Mouse (Mus musculus) heart, adult 9 months (tissue): ENCODE results near the gene Sept6.

ENCODE experiments used
- DNase-seq, 2 experiments: peaks; one replicate each; pipeline ENCODE4 v3.0.0; 2022; ENCODE audit warnings: low spot score in 2 of 2

Gene Sept6

DNA sequence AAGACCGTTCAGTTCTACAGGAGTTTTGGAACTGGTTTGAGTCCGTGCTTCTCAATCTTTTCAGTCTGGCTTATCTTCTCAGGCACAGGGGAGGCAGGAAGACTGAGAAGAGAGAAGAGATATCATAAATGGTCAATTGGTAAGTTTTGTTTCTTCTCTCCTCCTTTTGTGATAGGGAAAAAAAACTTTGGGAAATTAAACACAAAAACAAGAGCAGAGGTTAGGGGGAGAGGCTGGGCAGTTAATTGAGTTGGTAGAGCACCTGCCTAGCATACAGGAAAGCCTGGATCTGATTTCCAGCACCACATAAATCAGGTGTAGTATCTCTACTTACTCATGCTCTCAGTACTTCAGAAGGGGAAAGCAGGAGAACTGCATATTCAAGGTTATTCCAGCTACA lies at the start of gene Sept6:
TSS of gene Sept6 (minus strand) at position 101 of the 400 bp plus-strand sequence.
- no peak for DNase-seq

DNA sequence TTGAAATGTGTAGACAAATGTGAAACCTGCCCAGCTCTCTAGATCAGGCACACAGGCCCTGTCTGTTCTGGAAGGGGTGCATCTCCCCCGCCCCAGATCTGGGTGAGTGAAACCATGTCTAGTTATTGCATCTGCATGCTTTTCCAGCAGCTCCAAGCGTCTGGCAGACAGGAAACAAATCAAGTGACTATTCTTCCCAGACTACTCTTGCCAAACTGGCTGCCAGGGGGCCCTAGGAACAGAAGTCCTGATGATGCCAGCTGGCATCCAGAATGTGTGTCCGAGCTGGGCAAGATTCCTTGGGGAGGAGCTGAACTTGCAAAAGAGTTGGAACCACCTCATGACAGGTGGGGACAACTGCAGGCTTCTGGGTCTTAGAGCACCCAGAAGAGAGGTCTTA lies 36.8 kb upstream of the Sept6 start:
- peak; percentile 19 to 32 for DNase-seq

DNA sequence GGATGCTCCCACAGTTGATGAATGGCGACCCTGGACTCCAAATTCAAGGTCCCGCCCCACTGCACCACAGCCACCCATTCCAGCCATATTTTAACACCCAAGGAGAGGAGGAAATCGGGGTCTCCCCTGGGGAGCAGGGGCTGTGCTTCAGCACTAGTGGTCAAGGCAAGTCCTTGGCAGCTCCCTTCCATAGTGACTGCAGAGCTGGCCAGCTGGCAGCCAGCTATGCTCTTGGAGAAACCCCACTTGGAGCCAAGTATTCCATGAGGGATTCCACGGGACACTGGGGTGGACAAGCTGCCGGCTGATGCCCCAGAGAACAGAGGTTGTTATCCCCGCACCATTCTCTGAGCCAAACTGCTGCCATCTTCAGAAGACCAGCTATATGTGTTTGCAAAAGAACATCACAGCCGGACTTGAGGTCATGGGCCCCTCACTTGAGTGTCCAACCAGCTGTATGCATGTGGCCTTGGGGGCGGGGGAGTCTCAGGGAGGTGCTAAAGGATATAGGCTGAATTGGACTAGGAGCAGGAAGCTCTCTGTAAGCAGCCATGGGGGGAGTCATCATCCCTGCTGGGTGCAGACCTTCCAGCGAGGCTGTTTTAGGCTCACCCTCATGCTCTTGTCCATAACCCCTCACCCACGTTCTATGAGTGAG lies 32.2 kb upstream of the Sept6 start:
- peak in 1 of 2 experiments; percentile 24 for DNase-seq

DNA sequence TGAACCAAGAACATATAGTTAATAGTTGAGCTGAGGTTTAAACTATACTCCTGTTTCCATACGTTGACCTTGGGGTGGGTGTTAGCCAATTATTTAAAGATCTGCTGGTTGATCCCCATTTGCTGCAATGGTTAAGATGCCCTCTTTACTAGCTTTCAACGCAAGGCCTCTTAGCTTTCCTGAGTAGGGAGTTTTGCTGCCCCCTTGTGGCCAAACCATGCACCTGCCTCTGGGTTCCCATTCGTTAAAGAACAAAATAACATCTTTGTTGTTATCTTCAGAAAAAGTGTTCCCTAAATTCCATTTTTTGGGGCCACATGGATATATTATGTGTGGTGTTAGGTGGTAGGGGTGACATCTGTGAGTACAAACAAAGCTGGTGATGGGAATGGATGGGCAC lies 31.1 kb upstream of the Sept6 start:
- peak in 1 of 2 experiments; percentile 39 for DNase-seq

DNA sequence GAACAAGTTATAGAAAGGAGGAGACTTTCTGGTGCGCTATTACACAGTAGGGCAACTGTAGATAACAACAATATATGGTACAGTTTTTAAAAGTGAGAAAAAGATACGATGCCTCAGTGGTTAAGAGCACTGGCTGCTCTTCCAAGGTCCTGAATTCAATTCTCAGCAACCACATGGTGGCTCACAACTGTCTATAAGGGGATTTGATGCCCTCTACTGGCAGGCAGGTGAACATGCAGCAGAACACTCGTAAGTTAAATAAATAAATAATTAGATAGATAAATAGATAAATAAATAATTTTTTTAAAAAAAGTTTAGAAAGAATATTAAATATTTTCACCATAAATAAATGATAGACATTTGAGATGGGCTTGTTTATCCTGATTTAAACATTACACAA lies 27.5 kb upstream of the Sept6 start:
- no peak for DNase-seq

DNA sequence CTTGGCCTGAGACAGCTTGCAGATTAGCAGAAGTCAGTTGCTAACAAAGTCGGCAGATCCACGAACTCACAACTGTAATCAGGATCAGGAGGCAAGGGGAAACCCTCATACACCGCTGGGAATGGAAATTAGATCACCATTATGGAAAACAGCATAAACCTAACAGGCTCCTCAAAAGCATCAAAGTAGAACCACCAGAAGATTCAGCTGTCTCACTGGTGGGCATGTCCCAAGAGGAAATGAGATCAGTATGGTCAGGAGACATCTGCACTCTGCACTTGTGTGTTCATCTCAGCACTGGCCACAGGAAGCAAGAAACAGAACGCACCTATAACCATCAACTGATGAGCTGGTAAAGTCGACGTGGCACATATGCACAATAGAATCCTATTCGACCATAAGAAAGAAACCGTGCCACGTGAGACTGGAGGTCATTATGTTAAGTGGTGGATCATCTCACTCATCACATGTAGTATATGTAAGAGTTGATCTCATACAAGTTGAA lies 26.6 kb upstream of the Sept6 start:
- no peak for DNase-seq

DNA sequence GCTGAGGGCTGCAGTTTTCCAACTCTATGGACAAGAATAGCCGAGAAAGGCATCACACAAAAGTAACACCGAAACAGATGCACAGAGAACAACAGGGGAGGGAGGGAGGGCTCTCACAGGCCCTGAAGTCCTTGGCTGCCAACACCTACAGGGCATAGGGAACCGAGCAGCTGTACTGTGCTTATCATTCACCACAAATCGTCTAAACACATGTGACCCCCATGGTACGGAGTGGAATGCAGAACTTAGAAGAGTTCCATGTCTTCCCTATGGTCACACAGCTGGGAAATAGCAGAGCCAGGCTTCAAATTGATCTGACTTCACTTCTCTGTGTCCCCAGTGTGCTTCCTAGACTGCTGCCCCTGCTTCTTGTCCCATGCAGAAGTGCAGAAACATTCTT lies 22.3 kb upstream of the Sept6 start:
- no peak for DNase-seq

DNA sequence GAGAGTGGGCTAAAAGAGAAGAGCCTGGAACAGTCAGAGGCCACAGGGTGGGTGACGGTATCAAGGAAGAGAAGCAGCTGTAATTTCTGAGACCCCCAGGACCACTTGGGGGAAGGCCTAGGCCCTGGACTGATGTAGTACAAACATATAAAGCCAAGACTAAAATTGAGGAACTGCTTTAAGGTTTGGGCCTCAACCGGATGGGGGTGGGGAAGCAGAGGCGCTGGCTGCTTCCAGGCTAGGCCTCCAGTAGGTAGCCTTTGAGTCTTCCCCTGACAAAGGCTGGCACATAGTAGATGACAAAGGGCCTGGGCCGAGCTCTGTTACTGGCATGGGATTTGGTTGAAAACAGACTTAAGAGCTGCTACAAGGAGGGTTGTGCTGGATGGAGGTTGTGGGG lies 555 bp downstream of the Sept6 start:
- no peak for DNase-seq

DNA sequence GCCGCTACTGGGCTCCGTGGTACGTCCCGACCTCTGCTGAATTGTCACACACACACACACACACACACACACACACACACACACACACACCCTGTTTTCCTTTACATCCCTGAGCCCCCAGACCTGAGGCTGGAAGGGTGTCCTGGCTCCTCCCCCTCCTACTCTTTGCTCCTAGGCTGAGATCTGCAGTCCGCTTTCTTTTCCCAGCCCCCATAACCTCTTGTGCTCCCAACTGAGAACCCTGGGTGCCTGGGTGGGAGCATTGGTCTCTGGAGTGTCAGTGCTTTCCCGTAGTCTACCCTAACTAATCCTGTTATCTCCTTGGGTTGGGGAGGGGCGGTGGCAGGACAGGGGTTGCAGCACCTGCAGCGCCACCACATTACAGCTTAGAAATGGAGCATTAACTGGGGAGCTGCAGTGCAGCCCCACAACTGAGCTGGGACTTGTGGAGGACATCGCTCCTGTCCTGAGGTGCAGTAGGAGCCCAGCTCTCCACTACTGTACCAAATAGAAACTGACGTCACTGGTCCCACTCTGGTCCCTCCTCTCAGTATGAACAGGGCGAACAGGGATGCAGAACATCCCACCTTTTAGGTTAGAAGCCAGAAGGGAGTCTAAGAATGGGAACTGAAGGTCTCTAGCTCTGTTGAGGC lies 1.7 kb downstream of the Sept6 start:
- DNase-seq, result no peak

DNA sequence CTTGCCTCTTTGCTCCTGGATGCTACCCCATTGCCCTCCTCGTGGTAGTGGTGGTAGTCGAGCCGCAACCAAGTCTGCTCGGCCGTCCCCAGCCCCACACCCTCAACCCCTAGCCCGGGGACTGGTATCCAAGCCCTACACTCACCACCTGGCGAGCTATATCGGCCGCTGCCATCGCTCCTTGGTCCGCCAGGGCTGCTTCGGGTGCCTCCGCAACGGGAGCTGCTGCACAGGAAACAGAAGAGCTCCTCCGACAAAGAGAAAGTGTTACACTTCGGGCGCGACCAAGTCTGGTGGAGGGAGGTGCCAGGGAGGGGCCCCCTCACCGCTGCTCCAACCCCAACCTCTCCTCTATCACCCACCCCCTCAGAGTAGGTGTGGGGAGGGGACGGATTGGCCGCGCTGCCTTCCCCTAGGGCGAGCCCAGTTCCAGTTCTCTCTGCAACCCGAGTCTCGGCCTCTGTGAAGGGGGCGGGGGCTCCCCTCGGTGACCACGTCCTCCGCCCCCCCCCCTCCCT lies 2.3 kb downstream of the Sept6 start:
- DNase-seq, result peak; percentile 47 to 56

DNA sequence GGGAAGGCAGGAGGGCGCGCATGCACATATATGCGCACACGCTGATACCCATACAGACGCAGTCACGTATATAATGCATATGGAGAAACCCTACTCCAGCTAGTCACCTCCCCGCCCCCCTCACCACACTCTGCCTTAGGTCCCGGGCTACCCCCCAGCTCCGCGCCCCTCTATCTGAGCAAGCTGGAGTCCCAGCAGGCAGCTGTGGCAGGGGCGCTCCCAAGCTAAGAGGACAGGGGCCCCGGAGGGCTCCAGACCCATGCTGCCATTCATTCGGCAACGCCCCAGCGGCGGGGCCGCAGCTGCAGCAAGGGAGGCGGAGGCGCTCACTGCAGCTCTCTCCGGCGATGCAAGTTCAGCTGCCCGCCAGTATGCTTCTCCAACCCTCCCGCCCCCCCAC lies 2.8 kb downstream of the Sept6 start:
- DNase-seq, result no peak

DNA sequence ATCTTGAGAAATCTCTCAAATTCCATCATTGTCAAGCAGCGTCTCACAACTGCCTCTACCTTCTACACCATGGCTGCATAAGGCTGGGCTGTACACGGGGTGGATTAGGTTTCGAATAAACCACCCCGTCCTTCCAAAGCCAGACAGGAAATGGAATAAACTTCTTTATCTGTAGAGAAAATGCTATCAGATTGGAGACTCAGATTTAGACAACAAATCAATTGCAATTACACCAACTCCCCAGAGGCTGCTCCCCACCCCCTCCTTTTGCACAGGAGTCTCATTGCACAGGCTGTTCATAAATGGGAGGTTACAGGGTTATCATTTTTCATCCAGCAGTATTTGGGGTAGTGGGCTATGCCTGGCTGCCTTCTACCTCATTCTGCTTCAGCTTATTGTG lies 3.7 kb downstream of the Sept6 start:
- DNase-seq, result no peak

DNA sequence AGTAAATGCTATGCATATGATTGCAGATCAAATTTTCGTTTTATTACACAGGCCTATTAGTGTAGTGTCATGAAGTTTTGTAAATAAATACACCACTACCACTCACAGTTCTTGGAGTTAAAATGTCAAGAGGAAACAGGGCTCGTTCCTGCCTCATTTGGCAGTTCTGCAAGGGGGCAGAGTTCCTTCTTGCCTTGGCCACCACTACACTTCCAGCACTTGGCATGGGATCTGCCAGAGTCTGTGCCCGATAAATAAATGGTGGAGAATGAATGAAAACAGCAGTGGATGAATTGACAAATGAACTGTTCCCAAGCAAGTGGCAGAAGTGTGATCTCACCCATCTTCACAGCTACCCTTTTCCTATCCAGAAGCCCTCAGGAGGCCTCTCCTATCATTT lies 6.6 kb downstream of the Sept6 start:
- DNase-seq, result no peak

DNA sequence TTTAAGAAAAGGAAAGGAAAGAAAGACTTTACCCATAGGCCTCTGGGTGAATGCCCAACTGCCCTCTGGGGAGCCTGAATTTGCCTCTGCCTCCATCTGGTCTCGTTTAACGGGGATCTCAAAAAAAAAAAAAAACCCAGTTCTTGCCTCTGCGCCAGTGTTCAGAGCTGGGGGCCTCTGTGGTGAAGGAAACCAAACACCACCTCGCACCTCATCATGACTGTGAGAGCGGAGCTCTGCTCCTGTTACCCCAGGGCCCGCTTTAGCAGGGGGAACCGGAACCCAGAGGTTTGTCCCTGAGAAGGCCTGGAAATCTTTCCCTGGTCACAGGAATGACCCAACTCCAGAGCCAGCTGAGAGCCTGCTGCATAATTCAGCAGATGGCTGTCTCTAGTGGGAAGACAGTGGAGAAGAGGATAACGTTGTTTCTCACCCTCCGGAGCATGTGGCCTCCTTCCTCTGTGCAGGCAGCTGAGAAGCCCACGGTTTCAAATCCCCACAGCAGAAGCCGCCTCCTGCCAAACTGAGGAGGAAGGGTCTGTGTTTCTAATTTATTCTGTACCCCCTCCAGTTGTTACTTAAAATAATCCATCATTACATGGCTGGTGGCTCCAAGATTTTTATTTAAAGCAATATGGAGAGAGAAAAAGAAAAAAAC lies 7.8 kb downstream of the Sept6 start:
- no peak for DNase-seq

DNA sequence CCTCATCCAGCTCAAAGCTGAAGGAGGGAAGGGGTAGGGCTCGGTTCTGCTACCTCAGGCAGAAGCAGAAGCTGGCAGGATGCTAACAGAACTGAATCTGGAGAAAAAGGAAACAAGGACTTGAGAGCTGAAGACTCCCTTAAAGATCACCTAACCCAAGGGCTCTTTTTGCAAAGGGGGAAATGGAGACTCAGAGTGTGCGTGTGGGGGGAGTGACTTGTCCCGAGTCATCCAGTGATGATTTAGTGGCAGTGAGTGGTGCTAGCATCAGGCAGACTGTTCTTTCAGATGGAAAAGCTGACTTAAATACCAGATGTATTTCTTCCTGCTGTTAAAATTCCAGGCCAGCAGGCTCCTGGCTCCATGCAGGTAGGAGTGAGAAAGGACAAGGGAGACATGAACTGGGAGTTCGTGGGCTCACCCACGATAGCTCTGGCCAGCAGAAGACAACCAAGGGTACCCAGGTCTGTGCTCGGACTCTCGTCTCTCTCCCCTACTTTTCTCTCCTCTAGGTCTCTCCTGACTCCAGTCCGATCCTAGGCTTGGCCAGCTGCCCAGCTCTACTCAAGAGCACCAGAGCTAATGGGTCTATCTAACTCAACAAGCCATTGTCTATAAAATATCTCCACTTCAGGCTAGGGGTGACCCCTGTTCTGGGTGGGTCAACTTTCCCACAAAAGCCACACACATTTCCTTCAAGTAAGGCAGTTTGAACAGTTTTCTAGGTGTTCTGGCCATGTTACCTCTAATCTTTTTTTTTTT lies 8.5 kb downstream of the Sept6 start:
- no peak for DNase-seq

DNA sequence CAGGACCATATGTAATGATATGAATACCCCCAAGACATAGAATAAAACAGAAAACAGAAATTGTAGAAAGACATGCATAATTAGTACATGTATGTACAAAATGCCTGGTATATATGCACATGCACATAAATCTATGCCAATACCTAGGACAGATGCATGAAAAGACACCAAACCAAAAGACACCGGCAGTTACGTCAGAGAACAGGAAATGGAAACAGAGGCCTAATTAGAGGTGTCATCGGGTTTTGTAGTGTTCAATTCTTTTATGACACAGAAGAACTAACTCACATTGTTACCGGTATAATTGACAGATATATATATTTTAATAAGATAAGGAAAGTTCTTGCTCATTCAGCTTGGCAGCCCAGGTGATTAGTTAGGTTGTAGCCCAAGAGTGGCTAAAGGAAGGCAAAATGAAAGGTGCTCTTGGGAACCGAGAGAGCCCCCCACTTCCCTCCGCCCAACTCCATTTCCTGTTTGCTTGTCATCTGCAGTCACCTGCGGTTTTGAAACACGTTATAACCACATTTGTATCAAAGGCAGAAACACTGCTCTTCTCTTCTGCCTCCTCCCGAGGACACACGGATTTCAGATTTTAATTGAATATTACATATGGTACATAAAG lies 10.9 kb downstream of the Sept6 start:
- no peak for DNase-seq

DNA sequence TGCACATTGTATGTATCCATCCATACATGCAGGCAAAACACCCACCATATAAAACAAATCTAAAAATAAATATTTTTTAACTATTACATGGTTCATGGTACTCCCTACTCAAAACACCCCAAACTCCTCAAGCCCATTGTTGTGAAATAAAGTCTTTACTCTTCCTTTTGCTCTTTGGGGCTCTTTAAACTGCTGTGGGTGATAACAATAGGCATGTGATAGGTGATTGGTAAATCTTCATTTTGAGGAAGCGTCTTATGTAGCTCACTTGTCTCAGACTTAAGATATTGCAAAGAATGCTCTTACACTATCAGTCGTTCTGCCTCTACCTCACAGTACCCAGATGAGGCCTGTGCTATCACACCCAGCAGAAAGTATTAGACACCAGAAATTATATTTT lies 13.7 kb downstream of the Sept6 start:
- DNase-seq, result no peak

DNA sequence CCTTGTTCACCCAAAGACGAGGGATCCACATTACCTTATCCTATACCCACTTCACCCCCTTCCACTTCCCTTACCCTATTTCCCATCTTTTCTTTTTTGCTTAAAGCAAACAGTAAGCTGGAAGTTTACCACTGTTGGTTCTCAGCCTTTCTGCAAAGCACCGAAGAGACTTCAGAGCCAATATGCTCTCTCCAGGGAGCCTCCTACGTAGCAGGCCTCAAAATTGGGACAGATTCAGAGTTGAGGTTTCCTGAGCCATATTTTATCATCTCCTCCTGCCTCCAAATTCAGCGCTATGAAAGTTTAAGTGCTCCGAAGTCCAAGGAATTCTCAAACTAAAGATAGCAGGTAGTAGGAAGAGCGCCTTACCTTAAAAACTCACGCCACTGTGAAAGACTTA lies 14.6 kb downstream of the Sept6 start:
- no peak for DNase-seq

DNA sequence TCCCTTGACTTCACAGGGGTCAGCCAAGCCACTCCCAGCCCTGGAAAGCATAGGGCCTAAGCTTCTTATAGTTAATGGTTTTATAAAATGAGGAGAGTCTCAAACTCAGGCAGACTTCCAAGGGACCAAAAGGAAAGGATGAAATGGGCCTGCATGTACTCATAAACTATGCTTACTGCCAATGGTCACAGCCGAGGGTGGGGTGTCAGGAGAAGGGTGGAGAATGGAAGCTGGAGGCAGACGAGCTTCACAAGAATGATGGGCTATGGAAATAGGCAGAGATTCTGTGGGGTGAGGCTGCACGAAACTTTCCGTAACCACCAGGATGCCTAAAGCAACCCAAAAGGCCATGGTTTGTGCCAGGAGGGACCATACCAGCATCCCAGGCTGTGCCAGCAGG lies 15.3 kb downstream of the Sept6 start:
- no peak for DNase-seq

DNA sequence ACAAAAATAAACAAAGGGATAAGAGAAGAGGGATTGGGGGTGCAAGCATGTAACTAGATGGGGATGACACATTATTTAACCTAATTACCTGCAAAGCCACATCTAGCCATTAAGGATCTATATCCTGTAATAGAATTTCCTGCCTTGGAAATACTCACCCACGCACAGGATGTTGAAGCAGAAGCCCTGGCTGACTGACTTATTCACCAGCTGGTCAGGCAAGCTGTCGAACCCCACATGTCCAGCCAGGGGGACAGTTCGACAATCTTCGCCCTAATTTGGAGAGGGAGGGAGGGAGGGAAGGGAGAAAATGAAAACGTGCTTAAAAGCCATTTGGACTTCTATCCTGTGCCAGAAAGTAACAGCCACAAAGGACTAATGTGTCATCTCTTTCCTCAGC lies 16.7 kb downstream of the Sept6 start:
- DNase-seq, result peak in 1 of 2 experiments; percentile 27

DNA sequence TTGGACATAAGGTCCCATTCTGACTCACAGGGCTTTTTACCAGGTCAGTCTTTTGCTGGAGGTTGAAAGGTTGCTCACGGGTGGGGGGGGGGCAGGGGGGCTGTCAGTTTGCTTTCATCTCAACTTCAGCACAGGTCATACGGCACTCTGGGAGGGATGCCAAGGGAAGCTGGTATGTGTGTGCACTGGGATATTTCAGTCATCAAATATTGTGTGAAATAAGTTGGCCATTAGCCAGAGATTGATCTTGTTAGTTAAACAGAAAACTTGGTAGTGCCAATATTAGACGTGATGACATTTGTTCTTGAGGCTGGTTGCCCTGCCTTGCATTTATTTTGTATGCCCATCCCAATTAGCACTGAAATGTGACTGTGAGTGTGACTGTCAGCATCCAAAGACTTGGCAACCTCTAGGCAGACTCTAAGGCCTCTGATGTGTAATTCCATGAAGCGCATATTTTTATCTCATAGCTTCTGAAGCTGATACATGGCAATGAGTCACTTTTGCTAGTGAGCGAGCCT lies 18.6 kb downstream of the Sept6 start:
- peak in 1 of 2 experiments; percentile 41 for DNase-seq
